Mouse (Mus musculus) brain, adult 10 weeks (tissue): Measurements from ENCODE around the gene Paqr4. TPM values are rescaled to one million over a fixed set of nuclear protein-coding genes. Genes with fewer than 3 reads are reported as not detected.

ENCODE experiments used
- polyA plus RNA-seq: library from polyadenylated mRNA; stranded (reverse); fragments of 350-450 nt; fragmentation: Illumina TruSeq; extraction: RNeasy Lipid Tissue Mini Kit (QIAGEN cat#74804); gene quantifications from one replicate; pipeline ENCODE4 v1.2.3, GENCODE M21; 2015; ENCODE audit warnings: low read depth, low replicate concordance

The Paqr4 gene
- polyA plus RNA-seq = 53.5 TPM

DNA sequence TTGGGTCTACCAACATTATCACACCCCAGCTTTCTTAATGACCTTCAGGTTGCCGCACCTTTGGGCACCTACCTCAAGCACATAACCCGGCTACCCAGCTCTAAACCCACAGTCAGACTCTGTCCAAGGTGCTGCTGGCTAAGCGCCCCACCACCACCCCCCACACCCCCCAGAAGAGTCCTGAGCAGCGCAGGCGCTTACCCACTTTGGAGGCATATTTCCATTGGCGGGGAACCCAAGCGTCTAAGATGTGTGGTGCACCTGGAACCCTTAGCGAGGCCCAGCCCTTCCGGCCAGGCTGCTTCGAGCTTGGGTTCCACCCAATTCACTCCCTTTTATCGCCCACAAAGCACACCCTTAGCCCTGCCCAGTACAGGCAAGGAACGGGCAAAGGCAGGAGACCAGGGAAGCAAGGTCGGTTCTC lies at the start of gene Paqr4:
TSS of gene Paqr4 (minus strand) at position 270 of the 424 bp plus-strand sequence.

DNA sequence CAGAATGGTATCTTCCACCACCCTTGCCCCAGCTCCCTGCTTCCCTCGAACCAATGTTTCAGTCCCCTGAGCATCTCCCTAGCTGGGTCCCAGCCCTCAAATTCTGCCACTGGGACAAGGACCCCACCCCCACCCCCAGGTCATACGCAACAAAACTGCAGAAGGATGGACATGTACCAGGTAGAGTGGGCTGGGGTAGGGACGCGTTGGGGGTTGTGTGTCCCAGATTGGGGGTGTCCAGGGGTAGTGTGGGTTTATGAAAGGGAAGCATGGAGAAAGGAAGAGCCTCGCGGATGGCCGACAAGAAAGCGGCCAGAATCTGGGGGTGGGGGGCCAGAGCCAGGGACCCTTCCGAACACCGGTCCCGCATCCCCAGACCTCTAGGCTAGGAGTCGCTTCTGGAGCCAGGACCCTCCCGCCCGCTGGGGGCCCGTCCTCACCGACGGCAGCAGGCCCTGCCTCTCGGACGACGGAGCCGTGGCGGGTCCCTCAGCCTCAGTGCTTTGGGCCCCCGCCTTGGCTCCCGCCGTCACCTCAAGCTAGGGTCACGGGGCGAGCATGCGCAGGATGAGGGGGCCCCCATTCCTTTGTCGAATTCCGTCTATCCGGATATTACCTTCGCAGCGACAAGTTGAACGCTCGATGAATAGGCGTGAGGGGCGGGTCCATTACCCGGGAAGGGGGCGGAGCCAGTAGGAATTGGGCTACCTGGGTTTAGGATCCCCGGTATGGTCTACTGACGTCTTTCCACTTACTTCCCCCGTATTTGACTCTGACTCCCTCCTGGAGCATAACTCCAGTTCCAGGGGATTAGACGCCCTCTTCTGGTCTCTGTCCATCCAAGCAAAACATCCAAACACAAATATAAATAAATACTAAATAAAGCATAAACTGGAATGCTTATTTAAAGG lies 45.1 kb upstream of the Paqr4 start, which contains the start of gene Flywch2:
TSS of gene Flywch2 (minus strand) at position 521 of the 911 bp plus-strand sequence.

DNA sequence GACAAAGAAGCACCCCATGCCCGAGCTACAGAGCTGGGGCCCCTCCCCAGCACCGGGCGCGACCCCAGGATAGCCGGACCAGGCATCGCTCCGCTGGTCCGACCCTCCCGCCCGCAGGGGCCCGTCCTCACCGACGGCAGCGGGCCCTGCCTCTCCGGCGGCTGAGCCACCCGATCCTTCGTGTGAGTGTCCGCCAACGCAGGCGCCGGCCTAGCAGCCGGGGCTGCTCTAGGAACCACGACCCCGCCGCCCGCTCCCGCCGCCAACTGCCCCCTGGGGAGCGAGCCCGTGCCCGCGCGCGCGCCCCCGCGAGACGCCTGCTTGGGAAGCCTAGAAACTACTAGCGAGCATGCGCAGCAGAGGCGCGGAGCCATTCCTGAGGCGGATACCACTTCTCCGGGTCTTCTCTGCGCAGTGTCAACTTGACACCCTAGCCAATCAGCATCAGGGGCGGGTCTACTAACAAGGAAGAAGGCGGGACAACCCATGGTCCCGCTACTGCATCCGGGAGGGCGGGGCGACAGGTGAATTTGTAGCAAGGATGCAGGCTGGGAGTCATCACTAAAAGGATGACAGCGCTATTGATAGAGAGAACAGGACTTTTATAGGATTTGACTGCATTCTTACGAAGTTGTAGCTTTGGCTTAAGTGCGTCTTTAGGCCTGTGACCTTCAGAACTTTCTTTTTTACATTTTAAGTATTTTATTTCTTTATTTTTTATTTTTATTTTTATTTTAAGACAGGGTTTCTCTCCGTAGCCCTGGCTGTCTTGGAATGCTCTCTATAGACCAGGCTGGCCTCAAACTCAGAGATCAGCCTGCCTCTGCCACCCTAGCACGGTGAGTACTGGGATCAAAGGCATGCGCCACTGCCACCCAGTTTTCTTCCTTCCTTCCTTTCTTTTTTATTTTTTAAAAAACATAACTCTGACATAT lies 30.9 kb upstream of the Paqr4 start, which contains the start of gene Flywch1:
TSS of gene Flywch1 (minus strand) at position 319 of the 935 bp plus-strand sequence.

DNA sequence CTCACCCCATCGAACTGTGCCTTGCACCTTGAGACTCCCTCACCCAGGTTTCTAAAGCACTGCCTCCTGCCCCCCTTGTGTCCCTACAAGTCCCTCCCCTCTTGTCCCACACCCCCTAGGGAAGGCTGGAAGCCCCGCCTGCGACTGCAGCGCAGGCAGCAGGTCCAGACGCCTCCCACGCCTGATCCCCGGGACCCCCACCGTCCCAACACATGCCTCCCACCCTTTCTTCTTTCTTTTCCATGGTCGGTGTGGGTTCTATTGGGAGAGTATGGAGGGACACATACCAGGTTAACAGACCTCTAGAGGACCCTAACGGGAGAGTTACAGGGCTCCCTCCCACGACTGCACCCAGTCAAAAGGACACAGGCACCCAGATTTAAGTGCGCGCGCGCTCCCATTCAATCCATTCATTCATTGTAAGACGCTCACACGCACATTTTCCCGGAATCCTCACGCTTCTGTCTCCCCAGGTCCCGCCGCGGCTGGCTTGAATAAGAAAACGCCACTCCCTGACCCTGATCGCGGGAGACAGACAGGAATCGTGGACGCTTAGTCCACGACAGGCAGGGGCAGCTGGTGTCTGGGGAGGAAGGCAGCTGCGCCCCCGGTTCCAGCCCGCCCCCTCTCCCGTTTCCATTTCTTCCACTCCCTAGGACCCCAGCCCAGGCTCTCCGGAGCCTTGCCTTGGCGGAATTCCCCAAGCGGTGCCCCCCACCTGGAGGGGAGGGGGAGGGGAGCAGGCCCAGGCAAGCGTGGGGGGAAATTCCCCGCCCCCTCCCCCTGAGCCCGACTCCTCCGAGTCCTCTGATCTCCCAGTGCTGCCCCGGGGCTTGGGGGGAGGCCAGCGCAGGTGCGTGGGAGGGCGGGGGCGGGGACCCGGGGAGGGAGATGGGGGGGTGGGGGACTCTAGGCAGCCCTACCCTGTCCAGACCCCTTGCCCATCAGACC lies 4.9 kb upstream of the Paqr4 start, which contains the start of gene Kremen2:
TSS of gene Kremen2 (minus strand) at position 533 of the 951 bp plus-strand sequence.

DNA sequence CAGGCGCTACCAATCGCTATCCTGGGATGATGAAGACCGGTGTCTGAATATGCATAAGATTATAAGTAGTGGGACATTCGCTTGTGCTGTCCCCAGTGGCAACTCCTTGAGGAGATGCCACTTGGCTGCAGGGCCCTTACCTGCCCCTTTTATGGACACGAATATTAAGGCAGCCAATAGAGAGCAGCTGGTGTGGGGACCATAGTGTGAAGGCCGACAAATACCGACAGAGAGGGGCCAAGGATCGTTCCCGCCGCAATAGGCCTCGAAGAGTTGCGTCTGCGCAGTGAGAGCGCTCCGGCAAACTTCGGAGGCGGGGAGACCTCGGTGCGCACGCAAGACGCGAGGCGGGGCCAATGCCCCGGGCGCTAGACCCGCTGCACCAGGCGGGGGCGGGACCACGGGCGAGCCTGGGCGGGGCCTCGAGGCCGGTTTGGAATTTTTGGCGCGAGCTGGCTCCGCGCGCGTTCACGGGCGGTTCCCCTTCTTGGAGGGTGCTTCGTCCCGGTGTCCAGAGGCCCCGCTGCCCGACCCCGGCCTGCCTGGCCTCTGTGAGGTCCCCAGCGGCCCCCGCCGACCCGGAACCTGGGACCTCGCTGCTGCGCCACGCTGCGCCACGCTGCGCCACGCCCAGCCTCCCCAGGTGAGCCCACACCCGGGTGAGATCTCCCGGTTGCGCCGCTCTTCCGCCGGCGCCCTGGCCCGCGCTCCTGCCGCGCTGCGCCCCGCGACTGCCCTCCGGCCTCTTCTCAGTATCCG lies 14.5 kb downstream of the Paqr4 start, which contains the start of gene Pkmyt1:
TSS of gene Pkmyt1 (plus strand) at position 338 of the 759 bp plus-strand sequence.

DNA sequence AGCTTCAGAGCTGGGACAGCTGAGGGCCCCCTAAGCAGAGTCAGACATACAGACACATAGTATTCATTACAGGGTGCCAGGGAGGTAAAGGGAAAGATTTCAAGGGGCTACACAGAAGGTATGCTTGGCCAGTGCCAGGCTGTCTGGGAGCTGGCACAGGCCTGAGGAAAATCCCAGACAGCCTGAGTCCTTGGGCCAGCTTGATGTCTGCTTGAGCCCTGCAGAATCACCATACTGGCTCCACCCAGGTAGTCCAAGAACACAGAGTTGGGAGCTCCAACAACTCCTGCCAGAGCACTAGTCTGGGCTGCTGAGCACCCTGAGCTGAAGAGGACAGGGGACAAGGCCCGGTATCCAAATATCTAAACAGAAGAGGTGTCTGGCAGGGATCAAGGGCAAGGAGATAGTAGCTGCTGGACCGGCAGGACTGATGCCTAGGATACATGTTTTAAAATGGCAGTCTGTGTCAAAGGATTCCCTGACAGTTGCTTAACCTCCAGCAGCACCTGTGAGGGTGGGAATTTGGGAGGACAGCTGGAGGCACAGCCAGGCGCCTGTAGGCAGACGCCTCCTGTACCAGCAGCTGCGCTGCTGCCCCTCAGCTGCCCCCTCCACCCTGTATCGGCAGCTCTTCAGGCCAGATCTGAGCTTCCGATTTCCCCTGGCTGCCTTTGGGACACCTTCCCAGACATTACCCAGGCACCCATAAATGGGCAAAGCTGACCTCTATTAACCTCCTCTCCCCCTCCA lies 18.1 kb downstream of the Paqr4 start, which contains the start of gene 1520401A03Rik:
TSS of gene 1520401A03Rik (minus strand) at position 408 of the 750 bp plus-strand sequence.

Other genes starting within 250 kb of the Paqr4 start
- gene Zfp213, start 176.6 kb downstream of the Paqr4 start, polyA plus RNA-seq = 5.8 TPM
- 18.1 TPM for gene Zfp13, start 141.4 kb downstream of the Paqr4 start, polyA plus RNA-seq
- gene Zscan10, start 140.0 kb downstream of the Paqr4 start, polyA plus RNA-seq = not detected
- gene Mmp25, start 95.6 kb downstream of the Paqr4 start, polyA plus RNA-seq = 0.24 TPM
- gene Bicdl2, start 80.4 kb downstream of the Paqr4 start, polyA plus RNA-seq = not detected
- gene Hcfc1r1, start 67.3 kb downstream of the Paqr4 start, polyA plus RNA-seq = 211 TPM
- gene Thoc6, start 67.0 kb downstream of the Paqr4 start, polyA plus RNA-seq = 9.6 TPM
- 14.9 TPM for gene Tnfrsf12a, start 63.4 kb downstream of the Paqr4 start, polyA plus RNA-seq
- gene Cldn6, start 61.6 kb downstream of the Paqr4 start, polyA plus RNA-seq = not detected
- 0.31 TPM for gene Cldn9, start 56.8 kb downstream of the Paqr4 start, polyA plus RNA-seq
- gene 1520401A03Rik, start 18.1 kb downstream of the Paqr4 start, polyA plus RNA-seq = 0.39 TPM
- 5.1 TPM for gene Pkmyt1, start 14.5 kb downstream of the Paqr4 start, polyA plus RNA-seq
- gene Kremen2, start 5.0 kb upstream of the Paqr4 start, polyA plus RNA-seq = 0.97 TPM
- gene Flywch1, start 30.7 kb upstream of the Paqr4 start, polyA plus RNA-seq = 321 TPM
- 29.3 TPM for gene Flywch2, start 45.2 kb upstream of the Paqr4 start, polyA plus RNA-seq
- gene Srrm2, start 49.7 kb upstream of the Paqr4 start, polyA plus RNA-seq = 295 TPM
- 700 TPM for gene Elob, start 88.3 kb upstream of the Paqr4 start, polyA plus RNA-seq
- not detected for gene Prss33, start 95.2 kb upstream of the Paqr4 start, polyA plus RNA-seq
- gene Prss32, start 103.0 kb upstream of the Paqr4 start, polyA plus RNA-seq = not detected
- 0.42 TPM for gene Prss41, start 103.3 kb upstream of the Paqr4 start, polyA plus RNA-seq
- gene Prss21, start 127.2 kb upstream of the Paqr4 start, polyA plus RNA-seq = not detected
- not detected for gene Dcpp1, start 140.0 kb upstream of the Paqr4 start, polyA plus RNA-seq
- gene Dcpp2, start 140.0 kb upstream of the Paqr4 start, polyA plus RNA-seq = not detected
- gene Dcpp3, start 176.6 kb upstream of the Paqr4 start, polyA plus RNA-seq = not detected
- gene Sbp, start 200.8 kb upstream of the Paqr4 start, polyA plus RNA-seq = not detected
- gene Sbpl, start 214.4 kb upstream of the Paqr4 start, polyA plus RNA-seq = not detected
- gene Prss30, start 239.7 kb upstream of the Paqr4 start, polyA plus RNA-seq = not detected